Mouse (Mus musculus) ovary, postnatal 36 days (tissue): Measurements from ENCODE around the gene Atp5e.
A peak's percentile ranks its signal among the peaks of the same experiment; 100 is the strongest.

Experiments
- DNase-seq: peaks from one replicate; pipeline ENCODE4 v3.0.0; 2022; ENCODE audit warnings: low spot score, mixed read lengths

Gene Atp5e

GRCm38 (mm10) chr2:174446905-174447304 lies 17.0 kb downstream of the Atp5e start:
- DNase-seq = no peak

- DNase-seq = no peak
These were observed 17.4 kb downstream of the Atp5e start for GRCm38 (mm10) chr2:174446492-174446891.

- no peak for DNase-seq
These were observed 18.9 kb downstream of the Atp5e start for GRCm38 (mm10) chr2:174445018-174445417.

GRCm38 (mm10) chr2:174444359-174444758 lies 19.5 kb downstream of the Atp5e start:
- no peak for DNase-seq

- DNase-seq = no peak
These were observed 20.9 kb downstream of the Atp5e start for GRCm38 (mm10) chr2:174443046-174443445.

GRCm38 (mm10) chr2:174442460-174442859 lies 21.4 kb downstream of the Atp5e start:
- no peak for DNase-seq

- no peak for DNase-seq
These were observed 22.0 kb downstream of the Atp5e start for GRCm38 (mm10) chr2:174441898-174442297.

- no peak for DNase-seq
These were observed 23.9 kb downstream of the Atp5e start for GRCm38 (mm10) chr2:174439961-174440360.

GRCm38 (mm10) chr2:174439450-174439838 lies 24.5 kb downstream of the Atp5e start:
- DNase-seq = no peak

GRCm38 (mm10) chr2:174438737-174439449 lies 25.0 kb downstream of the Atp5e start, which contains the start of gene Ctsz:
TSS of gene Ctsz (minus strand) at chr2:174439039.
- DNase-seq = peak; percentile 75

- no peak for DNase-seq
These were observed 25.7 kb downstream of the Atp5e start for GRCm38 (mm10) chr2:174438181-174438580.

- DNase-seq = no peak
These were observed 26.3 kb downstream of the Atp5e start for GRCm38 (mm10) chr2:174437697-174437982.

- no peak for DNase-seq
These were observed 26.8 kb downstream of the Atp5e start for GRCm38 (mm10) chr2:174436916-174437696.

- no peak for DNase-seq
These were observed 27.7 kb downstream of the Atp5e start for GRCm38 (mm10) chr2:174436076-174436701.

GRCm38 (mm10) chr2:174434943-174435342 lies 29.0 kb downstream of the Atp5e start:
- no peak for DNase-seq

GRCm38 (mm10) chr2:174428996-174429591 lies 34.8 kb downstream of the Atp5e start:
- DNase-seq = no peak

- DNase-seq = no peak
These were observed 35.6 kb downstream of the Atp5e start for GRCm38 (mm10) chr2:174428076-174428835.

- DNase-seq = no peak
These were observed 37.0 kb downstream of the Atp5e start for GRCm38 (mm10) chr2:174426856-174427255.

- no peak for DNase-seq
These were observed 39.4 kb downstream of the Atp5e start for GRCm38 (mm10) chr2:174424301-174425085.

GRCm38 (mm10) chr2:174421107-174421506 lies 42.8 kb downstream of the Atp5e start:
- DNase-seq = no peak

GRCm38 (mm10) chr2:174415731-174416310 lies 48.1 kb downstream of the Atp5e start, which contains the start of gene Nelfcd:
TSS of gene Nelfcd (plus strand) at chr2:174415804.
- peak; percentile 94 for DNase-seq
